In genomic region chr19:61141299-61141698, GRCm38 (mm10) we compare ENCODE assay signal across 10 mouse cellular contexts. TPM values are rescaled to one million over a fixed set of nuclear protein-coding genes. Genes with fewer than 3 reads are reported as not detected.
DNase-seq lines count a peak whose midpoint lies in the region; ATAC-seq and TF ChIP-seq lines count a peak whose summit lies in the region.
"Had no signal": no experiment of that assay in that cellular context is flagged by ENCODE, and none has a peak within 500 bp of the region (broad histone marks: within the 10 kb centered on the region; RNA-seq: fewer than 3 reads in every experiment).

No protein-coding gene starts in this region.

- DNase-seq in liver, adult 2 months (ENCODE audit: extremely low read depth, low read depth, low spot score) = peak; percentile 57
- no peak for DNase-seq in liver
- DNase-seq in c-Kit-positive CD71-positive TER-119-positive erythroid progenitor cells, embryonic 14.5 days (ENCODE audit: low spot score) = no peak
- no peak for DNase-seq in adrenal gland, adult 18-20 months (ENCODE audit: low spot score in 2 of 2)

- no peaks in the 10 kb centered on the region for H3K36me3 ChIP-seq in liver, adult 2 months (ENCODE audit: control insufficient read depth, insufficient read depth, low read length)
- H3K36me3 ChIP-seq in forebrain, embryonic 12.5 days (replicated peaks) = no peaks in the 10 kb centered on the region
- no peaks in the 10 kb centered on the region; the same call in 1 of the 2 replicates for H3K36me3 ChIP-seq in limb, embryonic 13.5 days
- H3K36me3 ChIP-seq in stomach, embryonic 14.5 days (ENCODE audit: control insufficient read depth, insufficient read depth, low read length) = no peaks in the 10 kb centered on the region

- no peaks in the 10 kb centered on the region for H3K27me3 ChIP-seq in liver, adult 2 months (ENCODE audit: control insufficient read depth, insufficient read depth, low read length)
- H3K27me3 ChIP-seq in forebrain, embryonic 12.5 days = no peaks in the 10 kb centered on the region
- no peaks in the 10 kb centered on the region for H3K27me3 ChIP-seq in limb, embryonic 13.5 days
- no peaks in the 10 kb centered on the region for H3K27me3 ChIP-seq in stomach, embryonic 14.5 days (ENCODE audit: control insufficient read depth, insufficient read depth, low read length)

- no peak overlapping the region for H3K27ac ChIP-seq in liver, adult 2 months (replicated peaks; ENCODE audit: insufficient read depth, low read depth, low read length)
- no peak overlapping the region for H3K27ac ChIP-seq in forebrain, embryonic 12.5 days
- H3K27ac ChIP-seq in limb, embryonic 13.5 days = no peak overlapping the region
- H3K27ac ChIP-seq in stomach, embryonic 14.5 days (ENCODE audit: low read length) = no peak overlapping the region

- no peak overlapping the region for H3K4me3 ChIP-seq in liver, adult 2 months (ENCODE audit: insufficient read depth, low read depth, low read length)
- peak overlapping the region; percentile 64 for H3K4me3 ChIP-seq in forebrain, embryonic 12.5 days (replicated peaks)
- H3K4me3 ChIP-seq in limb, embryonic 13.5 days = peak overlapping the region; percentile 81
- H3K4me3 ChIP-seq in stomach, embryonic 14.5 days (ENCODE audit: low read depth, low read length) = peak overlapping the region; percentile 81

- ATAC-seq in forebrain, embryonic 12.5 days (ENCODE audit: low FRiP score) = no peak
- ATAC-seq in limb, embryonic 13.5 days (ENCODE audit: low FRiP score, low read depth) = no peak
- no peak for ATAC-seq in stomach, embryonic 14.5 days (ENCODE audit: insufficient number of reproducible peaks, insufficient read depth, low FRiP score, low read depth)

- H3K4me1 ChIP-seq in liver, adult 2 months (ENCODE audit: control insufficient read depth, insufficient read depth, low read length) = peaks cover 7% of the 10 kb centered on the region
- H3K4me1 ChIP-seq in forebrain, embryonic 12.5 days = peaks cover 12% of the 10 kb centered on the region
- peaks cover 8% of the 10 kb centered on the region for H3K4me1 ChIP-seq in limb, embryonic 13.5 days
- 0 out of 2 replicates have a peak, but pooled peaks cover 9% of the 10 kb centered on the region for H3K4me1 ChIP-seq in stomach, embryonic 14.5 days (ENCODE audit: control insufficient read depth, insufficient read depth, low read length)

- TF ChIP-seq POLR2A in liver, adult 2 months (IDR thresholded peaks at IDR 0.05; ENCODE audit: extremely low read depth, insufficient read depth, low read length) = no peak

- H3K9ac ChIP-seq in liver, adult 2 months (ENCODE audit: low read depth, low read length) = no peak overlapping the region
- peak overlapping the region; percentile 70; the same call in 1 of the 2 replicates for H3K9ac ChIP-seq in forebrain, embryonic 12.5 days
- H3K9ac ChIP-seq in limb, embryonic 13.5 days = peak overlapping the region; percentile 86
- H3K9ac ChIP-seq in stomach, embryonic 14.5 days (replicated peaks; ENCODE audit: low read depth, low read length) = no peak overlapping the region

- TF ChIP-seq CTCF in liver, adult 2 months (IDR thresholded peaks at IDR 0.05; ENCODE audit: low read depth, low read length) = no peak

- no peaks in the 10 kb centered on the region for H3K9me3 ChIP-seq in forebrain, embryonic 12.5 days
- H3K9me3 ChIP-seq in limb, embryonic 13.5 days = no peaks in the 10 kb centered on the region
- H3K9me3 ChIP-seq in stomach, embryonic 14.5 days (ENCODE audit: control insufficient read depth, low read depth, low read length) = no peaks in the 10 kb centered on the region

- H3K79me2 ChIP-seq in liver, adult 2 months (ENCODE audit: control insufficient read depth, insufficient read depth, low read length) = peaks cover 14% of the 10 kb centered on the region

- H3K4me2 ChIP-seq in forebrain, embryonic 12.5 days = peak overlapping the region; percentile 68
- H3K4me2 ChIP-seq in limb, embryonic 13.5 days (replicated peaks) = peak overlapping the region; percentile 69
- peak overlapping the region; percentile 66 for H3K4me2 ChIP-seq in stomach, embryonic 14.5 days (replicated peaks; ENCODE audit: low read depth, low read length)

- WGBS in liver, adult 2 months = 21% methylated on average over 4 of the region's 4 CpGs
- WGBS in forebrain, embryonic 12.5 days = 28% methylated on average over 4 of the region's 4 CpGs
- 24% methylated on average over 4 of the region's 4 CpGs for WGBS in limb, embryonic 13.5 days
- 10% methylated on average over 4 of the region's 4 CpGs for WGBS in stomach, embryonic 14.5 days

RNA-seq across cellular contexts. Expression of gene Zfp950, which starts 0.7 kb away (rescaled TPM):
- 26.0 and 54.9 TPM in 2 replicates for total RNA-seq in liver, adult 2 months (2014; rRNA removed)
- polyA plus RNA-seq in liver, adult 2 months (2012; rRNA removed) = 3.6 and 3.9 TPM in 2 replicates
- polyA plus RNA-seq in forebrain, embryonic 12.5 days (2016; fragmentation: Nextera tagmentation; extraction: Ambion mirVana) = 36.6 and 40.8 TPM in 2 replicates
- 61.7 and 68.4 TPM in 2 replicates for polyA plus RNA-seq in limb, embryonic 13.5 days (2015; fragmentation: Nextera tagmentation; extraction: Ambion mirVana)
- 50.0 and 59.7 TPM in 2 replicates for polyA plus RNA-seq in stomach, embryonic 14.5 days (2014; fragmentation: Nextera tagmentation; extraction: Ambion mirVana)
- 10 to 100 TPM; 37.7 to 43.6 TPM for total RNA-seq in adrenal gland, adult 18-20 months (2021)

RNA-seq across cellular contexts. Expression of gene Gm7102, which starts 34.8 kb away (rescaled TPM):
- total RNA-seq in liver, adult 2 months (2014; rRNA removed) = not detected in 2 replicates
- polyA plus RNA-seq in liver, adult 2 months (2012; rRNA removed) = not detected in 2 replicates
- polyA plus RNA-seq in forebrain, embryonic 12.5 days (2016; fragmentation: Nextera tagmentation; extraction: Ambion mirVana) = 0.14 TPM in 1 of 2 replicates, not detected in the other
- polyA plus RNA-seq in limb, embryonic 13.5 days (2015; fragmentation: Nextera tagmentation; extraction: Ambion mirVana) = 0.22 TPM in 1 of 2 replicates, not detected in the other
- 0.22 TPM in 1 of 2 replicates, not detected in the other for polyA plus RNA-seq in stomach, embryonic 14.5 days (2014; fragmentation: Nextera tagmentation; extraction: Ambion mirVana)
- not detected for total RNA-seq in adrenal gland, adult 18-20 months (2021)
- total RNA-seq: gastrocnemius, postnatal 4 days; neutrophil, adult 5-6 weeks had no signal

RNA-seq across cellular contexts. Expression of gene Gm6020, which starts 42.4 kb away (rescaled TPM):
- total RNA-seq in liver, adult 2 months (2014; rRNA removed) = not detected in 2 replicates
- not detected in 2 replicates for polyA plus RNA-seq in liver, adult 2 months (2012; rRNA removed)
- not detected in 2 replicates for polyA plus RNA-seq in forebrain, embryonic 12.5 days (2016; fragmentation: Nextera tagmentation; extraction: Ambion mirVana)
- polyA plus RNA-seq in limb, embryonic 13.5 days (2015; fragmentation: Nextera tagmentation; extraction: Ambion mirVana) = not detected in 2 replicates
- polyA plus RNA-seq in stomach, embryonic 14.5 days (2014; fragmentation: Nextera tagmentation; extraction: Ambion mirVana) = not detected in 2 replicates
- not detected for total RNA-seq in adrenal gland, adult 18-20 months (2021)
- total RNA-seq: adrenal gland, postnatal 10 days; gastrocnemius, postnatal 4 days; neutrophil, adult 5-6 weeks had no signal

Comparison
In these comparisons a context has a peak if more than half of its experiments do, and no peak if none do; other contexts are left out.
1. H3K9ac ChIP-seq: peak in forebrain, embryonic 12.5 days (single experiment) and limb, embryonic 13.5 days (single experiment); none in liver, adult 2 months (single experiment) and stomach, embryonic 14.5 days (single experiment).
2. Peak in every context shown above with its lines, with median percentiles within 50 percentile points of each other: H3K4me2 ChIP-seq.